Mouse (Mus musculus) c-Kit-positive CD71-positive TER-119-negative erythroid progenitor cells, embryonic 14.5 days (primary cell): ENCODE results near the gene Tent4b.

ENCODE experiments used
- DNase-seq: peaks from one replicate; pipeline ENCODE4 v3.0.0-alpha.2; 2013; ENCODE audit warnings: low read depth

Tent4b gene

DNA sequence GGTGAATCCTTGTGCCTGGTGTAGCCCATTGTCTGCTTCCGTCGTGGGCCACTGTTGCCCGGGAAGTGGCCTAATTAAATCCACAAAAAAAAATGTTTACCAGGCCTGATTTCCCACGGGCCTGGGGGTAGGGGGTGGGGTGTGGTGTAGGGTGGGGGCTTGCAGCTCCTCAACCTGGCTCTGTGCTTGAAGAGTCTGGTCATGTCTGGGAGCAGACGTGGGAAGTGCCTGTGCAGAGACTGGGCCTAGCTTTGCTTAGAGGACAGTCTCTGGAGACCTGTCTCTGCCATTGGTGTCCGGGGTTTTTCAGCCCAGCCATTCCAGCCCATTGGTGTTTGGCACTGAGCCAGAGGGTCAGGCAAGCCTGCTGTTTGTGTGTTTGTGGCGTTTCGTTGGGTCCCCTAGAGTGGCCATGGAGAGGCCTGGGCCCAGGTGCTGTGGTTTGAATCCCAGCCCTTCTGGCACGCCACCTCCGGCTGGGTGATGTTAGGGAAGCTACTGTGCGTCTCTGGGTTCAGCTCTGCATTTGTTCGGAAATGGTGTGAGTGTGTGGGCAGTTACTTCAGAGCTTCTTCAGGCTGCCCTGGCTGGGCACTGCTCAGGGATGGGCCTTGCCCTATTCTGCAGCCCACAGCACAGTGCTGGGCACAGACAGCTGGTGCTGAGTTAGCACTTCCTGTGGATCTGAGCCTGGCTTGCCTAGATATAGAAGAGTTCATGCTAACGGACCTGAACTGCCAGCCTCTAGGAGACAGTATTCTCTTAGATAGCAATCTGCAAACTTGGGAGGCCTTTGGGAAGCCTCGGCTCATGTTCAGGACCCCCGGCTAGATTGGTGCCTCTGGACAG, 102.8 kb downstream of the Tent4b start:
- no peak for DNase-seq

DNA sequence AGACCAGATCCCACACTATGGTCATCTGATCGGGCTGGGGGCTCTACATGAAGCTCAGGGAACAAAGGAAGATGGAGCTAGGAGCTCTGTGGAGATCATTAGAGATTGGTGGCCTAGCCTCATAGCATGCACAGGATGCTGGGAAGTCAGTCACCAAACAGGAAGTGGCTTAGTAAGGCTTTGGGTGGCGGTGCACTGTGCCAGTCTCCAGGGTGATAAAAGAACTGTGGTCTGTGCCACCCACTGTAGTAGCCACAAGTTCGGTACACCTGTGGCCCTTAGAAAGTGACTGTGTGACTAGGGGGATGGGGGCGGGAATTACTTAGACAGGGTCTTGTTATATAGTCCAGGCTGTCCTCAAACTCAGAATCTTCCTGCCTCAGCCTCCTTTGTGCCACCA, 106.8 kb downstream of the Tent4b start:
- no peak for DNase-seq

DNA sequence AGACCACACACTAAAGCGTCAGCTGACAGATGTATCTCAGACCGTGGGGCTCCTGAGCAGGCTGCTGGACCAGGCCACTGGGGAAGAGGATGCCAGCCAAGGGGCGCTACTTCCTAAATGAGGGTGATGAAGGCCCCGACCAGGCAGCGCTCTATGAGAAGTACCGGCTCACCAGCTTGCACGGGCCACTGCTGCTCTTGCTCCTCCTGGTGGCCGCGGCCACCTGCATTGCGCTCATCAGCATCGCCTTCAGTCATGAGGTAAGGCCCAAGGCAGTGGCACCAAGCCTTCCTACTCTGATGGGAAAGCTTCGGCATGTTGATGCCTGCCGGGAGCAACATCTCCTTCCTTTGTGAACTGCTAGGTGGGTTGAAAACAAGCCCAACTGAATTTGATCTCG, 107.5 kb downstream of the Tent4b start:
- DNase-seq: no peak

DNA sequence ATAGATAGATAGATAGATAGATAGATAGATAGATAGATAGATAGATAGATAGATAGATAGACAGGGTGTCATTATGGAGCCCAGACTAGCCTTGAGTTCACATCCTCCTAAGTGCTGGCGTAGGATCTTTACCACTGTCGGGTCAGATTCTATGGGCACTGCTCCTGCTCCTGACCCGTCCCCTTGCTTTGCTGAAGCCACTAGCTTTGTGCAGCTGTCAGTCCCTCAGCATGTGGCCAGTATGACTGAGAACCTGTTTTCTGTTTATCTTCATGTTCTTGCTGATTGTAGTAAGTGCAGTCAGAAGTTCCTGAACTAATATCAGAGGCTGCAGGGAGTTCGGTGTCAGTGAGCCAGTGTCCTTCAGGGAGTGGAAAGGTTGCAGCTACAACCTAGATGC, 108.7 kb downstream of the Tent4b start:
- DNase-seq: no peak
